Mouse (Mus musculus) midbrain, embryonic 12.5 days (tissue): Measurements from ENCODE around the gene Pif1. TPM values are rescaled to one million over a fixed set of nuclear protein-coding genes. Genes with fewer than 3 reads are reported as not detected.

Experiments used
- ATAC-seq: fragments of 200-750 bp; cut with Nextera tagmentation; 2 replicates; pipeline ENCODE4 v1.8.0; 2017; ENCODE audit warnings: low read depth, moderate TSS enrichment, moderate library complexity; ENCODE audit not compliant: low FRiP score
- H3K27ac ChIP-seq: fragments of 300-500 bp; sonication (generic); replicated peaks from 2 replicates; pipeline ENCODE4 v1.5.1; 2016; ENCODE audit warnings: mild to moderate bottlenecking
- H3K27me3 ChIP-seq: fragments of 300-500 bp; sonication (generic); 2 replicates; pipeline ENCODE4 v1.6.1; 2016; ENCODE audit warnings: mild to moderate bottlenecking
- H3K36me3 ChIP-seq: fragments of 300-500 bp; sonication (generic); 2 replicates; pipeline ENCODE4 v1.6.1; 2016
- H3K4me1 ChIP-seq: fragments of 300-500 bp; sonication (generic); 2 replicates; pipeline ENCODE4 v1.6.1; 2016
- H3K4me2 ChIP-seq: fragments of 300-500 bp; sonication (generic); replicated peaks from 2 replicates; pipeline ENCODE4 v1.6.1; 2016; ENCODE audit warnings: mild to moderate bottlenecking, moderate library complexity
- H3K4me3 ChIP-seq: fragments of 300-500 bp; sonication (generic); 2 replicates; pipeline ENCODE4 v1.5.1; 2016; ENCODE audit warnings: mild to moderate bottlenecking
- H3K9ac ChIP-seq: fragments of 300-500 bp; sonication (generic); replicated peaks from 2 replicates; pipeline ENCODE4 v1.6.1; 2016; ENCODE audit warnings: mild to moderate bottlenecking, moderate library complexity
- H3K9me3 ChIP-seq: fragments of 300-500 bp; sonication (generic); 2 replicates; pipeline ENCODE4 v1.6.1; 2016; ENCODE audit warnings: mild to moderate bottlenecking
- WGBS: fragments of 180-500 bp; shearing (Covaris S2); methylation state at CpG from one replicate; pipeline ENCODE4 v1.1.7; 2016; 5-methylcytosine and 5-hydroxymethylcytosine counted together
- polyA plus RNA-seq: library from polyadenylated mRNA; unstranded; fragments of >200 nt; fragmentation: Nextera tagmentation; extraction: Ambion mirVana; gene quantifications from 2 replicates; pipeline ENCODE4 v1.2.1, GENCODE M21; 2016

The Pif1 gene
- polyA plus RNA-seq, 1 experiment from 2014 or later, result 24.0 TPM

GRCm38 (mm10) chr9:65580401-65581256, 6.3 kb upstream of the Pif1 start:
- peak overlapping the region; percentile 58 for H3K4me3 ChIP-seq
- H3K9ac ChIP-seq, result peak overlapping the region; percentile 49
- H3K27me3 ChIP-seq, result no peaks in the 10 kb centered on the region
- no peaks in the 10 kb centered on the region for H3K9me3 ChIP-seq
- peaks cover 36% of the 10 kb centered on the region for H3K4me1 ChIP-seq
- peak; percentile 81 for ATAC-seq
- 8% methylated on average over 22 of the region's 29 CpGs for WGBS
- H3K27ac ChIP-seq, result peak overlapping the region; percentile 79
- H3K36me3 ChIP-seq, result no peaks in the 10 kb centered on the region
- H3K4me2 ChIP-seq, result peak overlapping the region; percentile 66

GRCm38 (mm10) chr9:65583045-65583444, 3.9 kb upstream of the Pif1 start:
- H3K4me1 ChIP-seq, result peaks cover 32% of the 10 kb centered on the region
- H3K9ac ChIP-seq, result no peak overlapping the region
- no peak overlapping the region for H3K4me2 ChIP-seq
- H3K27me3 ChIP-seq, result no peaks in the 10 kb centered on the region
- no peaks in the 10 kb centered on the region for H3K36me3 ChIP-seq
- H3K9me3 ChIP-seq, result no peaks in the 10 kb centered on the region
- 30% methylated on average over 8 of the region's 8 CpGs for WGBS
- ATAC-seq, result no peak
- no peak overlapping the region for H3K27ac ChIP-seq
- no peak overlapping the region for H3K4me3 ChIP-seq

- 0% methylated on average over 6 of the region's 6 CpGs for WGBS
- peaks cover 6% of the 10 kb centered on the region for H3K27me3 ChIP-seq
- H3K4me3 ChIP-seq, result peak overlapping the region; percentile 66
- peaks cover 20% of the 10 kb centered on the region for H3K36me3 ChIP-seq
- 0 out of 2 replicates have a peak, but pooled peaks have one; percentile 31 for ATAC-seq
- H3K4me1 ChIP-seq, result peaks cover 30% of the 10 kb centered on the region
- peak overlapping the region; percentile 78 for H3K9ac ChIP-seq
- no peak overlapping the region; the same call in 1 of the 2 replicates for H3K27ac ChIP-seq
- no peaks in the 10 kb centered on the region for H3K9me3 ChIP-seq
- peak overlapping the region; percentile 96 for H3K4me2 ChIP-seq
Measured at GRCm38 (mm10) chr9:65587270-65587572, 261 bp downstream of the Pif1 start.

DNA sequence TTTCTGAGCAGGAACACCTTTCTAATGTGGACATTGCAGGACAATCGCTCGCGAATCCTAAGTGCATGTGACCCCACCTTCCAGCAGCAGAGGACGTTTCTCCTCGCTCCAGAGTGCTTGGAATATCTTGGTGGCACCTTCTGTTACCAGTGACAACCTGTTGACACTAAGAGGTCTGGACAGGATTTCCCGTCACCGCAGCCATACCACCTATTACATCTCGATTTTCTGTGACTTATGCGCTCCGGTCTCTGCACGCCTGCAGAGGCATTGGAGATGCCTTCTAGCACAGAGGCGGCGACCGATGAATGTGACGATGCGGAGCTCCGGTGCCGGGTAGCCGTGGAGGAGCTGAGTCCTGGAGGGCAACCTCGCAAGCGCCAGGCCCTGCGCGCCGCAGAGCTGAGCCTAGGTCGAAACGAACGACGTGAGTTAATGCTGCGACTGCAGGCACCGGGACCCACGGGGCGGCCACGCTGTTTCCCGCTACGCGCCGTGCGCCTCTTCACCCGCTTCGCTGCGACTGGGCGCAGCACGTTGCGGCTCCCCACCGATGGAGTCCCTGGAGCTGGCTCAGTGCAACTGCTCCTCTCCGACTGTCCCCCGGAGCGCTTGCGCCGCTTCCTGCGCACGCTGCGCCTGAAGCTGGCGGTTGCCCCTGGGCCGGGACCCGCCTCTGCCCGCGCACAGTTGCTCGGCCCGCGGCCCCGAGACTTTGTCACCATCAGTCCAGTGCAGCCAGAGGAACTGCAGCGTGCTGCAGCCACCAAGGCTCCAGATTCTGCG, 806 bp downstream of the Pif1 start:
- H3K27me3 ChIP-seq, result peaks cover 6% of the 10 kb centered on the region
- no peaks in the 10 kb centered on the region for H3K9me3 ChIP-seq
- H3K9ac ChIP-seq, result peak overlapping the region; percentile 78
- peak overlapping the region; percentile 96 for H3K4me2 ChIP-seq
- peaks cover 30% of the 10 kb centered on the region for H3K4me1 ChIP-seq
- peak; percentile 24 for ATAC-seq
- peak overlapping the region; percentile 66 for H3K4me3 ChIP-seq
- H3K27ac ChIP-seq, result no peak overlapping the region
- WGBS, result under 1% methylated on average over 64 of the region's 64 CpGs
- peaks cover 25% of the 10 kb centered on the region for H3K36me3 ChIP-seq

DNA sequence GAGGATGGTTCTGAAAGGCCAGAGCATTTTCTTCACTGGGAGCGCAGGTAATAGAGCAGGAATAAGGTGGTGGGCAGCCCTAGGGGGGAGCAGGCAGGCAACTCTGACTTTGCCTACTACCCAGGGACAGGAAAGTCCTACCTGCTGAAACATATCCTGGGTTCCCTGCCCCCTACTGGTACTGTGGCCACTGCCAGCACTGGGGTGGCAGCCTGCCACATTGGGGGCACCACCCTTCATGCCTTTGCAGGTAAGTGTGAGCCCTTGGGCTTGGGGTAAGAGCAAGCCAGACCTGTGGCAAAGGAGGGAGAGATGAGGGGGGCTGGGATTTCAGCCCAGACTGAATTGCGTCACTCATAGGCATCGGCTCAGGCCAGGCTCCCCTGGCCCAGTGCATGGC, 2.1 kb downstream of the Pif1 start:
- Histone ChIP-seq H3K36me3 (peaks cover 38% of the 10 kb centered on the region), H3K27me3 (peaks cover 6% of the 10 kb centered on the region), H3K4me1 (peaks cover 30% of the 10 kb centered on the region), H3K4me2 (peak overlapping the region; percentile 96), H3K27ac (no peak overlapping the region), H3K9ac (peak overlapping the region; percentile 78), H3K9me3 (no peaks in the 10 kb centered on the region), H3K4me3 (peak overlapping the region; percentile 66)
- no peak for ATAC-seq
- WGBS, result 92% methylated on average over 3 of the region's 3 CpGs

GRCm38 (mm10) chr9:65592721-65593120, 5.8 kb downstream of the Pif1 start:
- WGBS, result 92% methylated on average over 3 of the region's 3 CpGs
- no peaks in the 10 kb centered on the region for H3K9me3 ChIP-seq

GRCm38 (mm10) chr9:65593596-65593995, 6.6 kb downstream of the Pif1 start:
- ATAC-seq, result no peak
- no peak overlapping the region for H3K27ac ChIP-seq
- H3K4me1 ChIP-seq, result peaks cover 13% of the 10 kb centered on the region
- peaks cover 6% of the 10 kb centered on the region for H3K27me3 ChIP-seq
- no peak overlapping the region for H3K4me3 ChIP-seq
- H3K9me3 ChIP-seq, result no peaks in the 10 kb centered on the region
- WGBS, result 85% methylated on average over 9 of the region's 9 CpGs
- H3K9ac ChIP-seq, result no peak overlapping the region
- H3K4me2 ChIP-seq, result no peak overlapping the region
- H3K36me3 ChIP-seq, result peaks cover 51% of the 10 kb centered on the region

More at GRCm38 (mm10) chr9:65592721-65593120, 5.8 kb downstream of the Pif1 start:
- no peak overlapping the region for H3K27ac ChIP-seq
- no peak overlapping the region for H3K4me3 ChIP-seq
- ATAC-seq, result no peak
- H3K4me2 ChIP-seq, result no peak overlapping the region
- no peak overlapping the region for H3K9ac ChIP-seq
- H3K36me3 ChIP-seq, result peaks cover 51% of the 10 kb centered on the region
- H3K4me1 ChIP-seq, result peaks cover 20% of the 10 kb centered on the region
- H3K27me3 ChIP-seq, result peaks cover 6% of the 10 kb centered on the region

- no peak overlapping the region for H3K9ac ChIP-seq
- 56% methylated on average over 7 of the region's 11 CpGs for WGBS
- peaks cover 16% of the 10 kb centered on the region for H3K36me3 ChIP-seq
- H3K27ac ChIP-seq, result no peak overlapping the region
- no peaks in the 10 kb centered on the region for H3K4me1 ChIP-seq
- H3K9me3 ChIP-seq, result no peaks in the 10 kb centered on the region
- no peak overlapping the region for H3K4me2 ChIP-seq
- H3K27me3 ChIP-seq, result no peaks in the 10 kb centered on the region
- no peak overlapping the region for H3K4me3 ChIP-seq
- ATAC-seq, result no peak
Measured at GRCm38 (mm10) chr9:65598765-65599249, 11.8 kb downstream of the Pif1 start.

- Histone ChIP-seq H3K27me3 (no peaks in the 10 kb centered on the region), H3K9me3 (no peaks in the 10 kb centered on the region), H3K27ac (no peak overlapping the region), H3K36me3 (0 out of 2 replicates have a peak, but pooled peaks cover under 1% of the 10 kb centered on the region), H3K4me2 (no peak overlapping the region), H3K9ac (no peak overlapping the region), H3K4me3 (no peak overlapping the region), H3K4me1 (peaks cover 3% of the 10 kb centered on the region; the same call in 1 of the 2 replicates)
- WGBS, result 61% methylated on average over 2 of the region's 2 CpGs
- ATAC-seq, result no peak
Measured at GRCm38 (mm10) chr9:65600951-65601350, 14.0 kb downstream of the Pif1 start.

DNA sequence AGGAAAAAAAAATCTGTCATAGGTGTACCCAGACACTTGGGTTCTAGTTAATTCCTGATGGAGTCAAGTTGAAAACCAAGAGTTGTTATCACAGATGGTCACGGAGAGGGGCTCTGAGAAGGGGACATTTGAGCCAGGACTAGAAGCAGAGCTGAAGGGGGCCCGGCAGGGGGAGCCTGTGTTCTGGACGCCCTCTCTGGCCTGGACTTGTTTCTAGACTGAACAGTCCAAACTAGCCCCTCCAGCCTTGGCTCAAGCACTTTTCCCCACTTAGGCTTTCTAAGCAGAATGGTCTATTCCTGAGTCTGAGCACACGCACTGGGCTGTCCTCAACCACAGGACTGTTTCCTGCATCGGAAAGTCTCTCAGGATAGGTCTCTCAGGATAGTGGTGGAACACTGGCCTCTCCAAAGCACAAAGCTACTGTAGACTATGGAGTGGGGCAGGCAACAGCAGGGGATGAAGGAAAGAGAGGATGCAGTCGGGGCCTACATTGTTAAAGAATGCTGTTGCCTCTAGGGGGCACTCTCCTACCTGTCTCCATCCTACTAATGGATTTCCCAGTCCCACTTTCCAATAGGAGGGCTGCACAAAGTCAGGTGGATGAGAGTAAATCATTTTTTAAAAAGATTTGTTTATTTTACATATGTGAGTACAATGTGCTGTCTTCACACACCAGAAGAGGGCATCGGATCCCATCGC, 16.6 kb downstream of the Pif1 start:
- Histone ChIP-seq H3K4me2 (no peak overlapping the region), H3K36me3 (no peaks in the 10 kb centered on the region), H3K27me3 (peaks cover 15% of the 10 kb centered on the region), H3K4me1 (peaks cover 3% of the 10 kb centered on the region; the same call in 1 of the 2 replicates), H3K4me3 (no peak overlapping the region), H3K9ac (no peak overlapping the region), H3K9me3 (no peaks in the 10 kb centered on the region), H3K27ac (no peak overlapping the region)
- WGBS, result 55% methylated on average over 8 of the region's 8 CpGs
- no peak for ATAC-seq

DNA sequence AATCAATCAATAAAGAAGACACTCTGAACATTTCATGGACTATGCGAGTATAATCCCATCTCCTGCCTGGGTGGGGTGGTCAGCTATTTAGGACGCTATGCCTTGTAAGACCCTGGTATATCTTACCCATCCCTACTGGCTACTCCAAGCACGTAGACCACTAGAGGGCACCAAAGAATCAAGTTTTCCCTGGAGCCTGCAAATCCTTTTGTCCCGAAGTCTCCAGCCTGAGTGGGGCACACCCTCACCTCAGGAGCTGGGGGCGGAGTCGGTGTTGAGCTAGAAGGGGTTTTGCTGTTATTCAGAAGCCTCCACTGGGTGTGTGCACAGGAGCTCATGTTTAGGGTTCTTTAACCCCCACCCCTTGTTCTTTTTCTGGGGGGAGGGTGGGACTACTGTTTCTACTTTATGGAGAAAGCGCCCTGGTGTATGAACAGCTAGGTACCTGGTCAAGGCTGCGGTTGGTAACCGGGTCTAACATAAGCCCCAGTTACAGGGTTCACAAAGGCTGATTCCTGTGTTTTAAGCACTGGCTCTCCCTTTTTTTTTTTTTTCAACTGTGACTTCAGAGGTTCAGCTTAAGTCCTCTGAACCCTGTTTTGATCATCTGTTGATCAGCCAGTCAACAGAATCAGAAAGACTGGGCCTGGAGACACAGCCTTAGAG, 18.6 kb downstream of the Pif1 start:
- 5% methylated on average over 9 of the region's 9 CpGs for WGBS
- ATAC-seq, result peak; percentile 72; the same call in 1 of the 2 replicates
- peak overlapping the region; percentile 20 for H3K4me3 ChIP-seq

More for the DNA sequence above, 18.6 kb downstream of the Pif1 start:
- peaks cover 15% of the 10 kb centered on the region for H3K27me3 ChIP-seq
- no peaks in the 10 kb centered on the region for H3K36me3 ChIP-seq
- H3K9ac ChIP-seq, result no peak overlapping the region
- H3K9me3 ChIP-seq, result no peaks in the 10 kb centered on the region
- peak overlapping the region; percentile 44 for H3K4me2 ChIP-seq
- no peak overlapping the region for H3K27ac ChIP-seq
- H3K4me1 ChIP-seq, result peaks cover 3% of the 10 kb centered on the region; the same call in 1 of the 2 replicates
